Mouse (Mus musculus) neural tube, embryonic 13.5 days (tissue): Measurements from ENCODE around the gene Oxct1. TPM values are rescaled to one million over a fixed set of nuclear protein-coding genes. Genes with fewer than 3 reads are reported as not detected.
A peak's percentile ranks its signal among the peaks of the same experiment; 100 is the strongest.

Experiments used
- ATAC-seq: fragments of 200-750 bp; cut with Nextera tagmentation; 2 replicates; pipeline ENCODE4 v1.8.0; 2017; ENCODE audit warnings: low read depth, mild to moderate bottlenecking, moderate TSS enrichment, moderate library complexity
- H3K27ac ChIP-seq: fragments of 300-500 bp; sonication (generic); replicated peaks from 2 replicates; pipeline ENCODE4 v1.5.1; 2015; ENCODE audit warnings: moderate library complexity, mild to moderate bottlenecking, inconsistent platforms
- H3K27me3 ChIP-seq: fragments of 300-500 bp; sonication (generic); 2 replicates; pipeline ENCODE4 v1.6.1; 2015; ENCODE audit warnings: mild to moderate bottlenecking, inconsistent platforms
- H3K36me3 ChIP-seq: fragments of 300-500 bp; sonication (generic); 2 replicates; pipeline ENCODE4 v1.6.1; 2015; ENCODE audit warnings: mild to moderate bottlenecking, inconsistent platforms
- H3K4me1 ChIP-seq: fragments of 300-500 bp; sonication (generic); replicated peaks from 2 replicates; pipeline ENCODE4 v1.6.1; 2015; ENCODE audit warnings: inconsistent platforms
- H3K4me2 ChIP-seq: fragments of 300-500 bp; sonication (generic); 2 replicates; pipeline ENCODE4 v1.6.1; 2015; ENCODE audit warnings: inconsistent platforms, mild to moderate bottlenecking, moderate library complexity
- H3K4me3 ChIP-seq: fragments of 300-500 bp; sonication (generic); 2 replicates; pipeline ENCODE4 v1.5.1; 2015; ENCODE audit warnings: mild to moderate bottlenecking, inconsistent platforms
- H3K9ac ChIP-seq: fragments of 300-500 bp; sonication (generic); 2 replicates; pipeline ENCODE4 v1.6.1; 2015; ENCODE audit warnings: moderate library complexity, mild to moderate bottlenecking, inconsistent platforms
- H3K9me3 ChIP-seq: fragments of 300-500 bp; sonication (generic); 2 replicates; pipeline ENCODE4 v1.6.1; 2016; ENCODE audit warnings: inconsistent platforms
- WGBS: fragments of 180-500 bp; shearing (Covaris S2); methylation state at CpG from one replicate; pipeline ENCODE4 v1.1.7; 2015; 5-methylcytosine and 5-hydroxymethylcytosine counted together
- polyA plus RNA-seq: library from polyadenylated mRNA; unstranded; fragments of >200 nt; fragmentation: Nextera tagmentation; extraction: Ambion mirVana; gene quantifications from 2 replicates; pipeline ENCODE4 v1.2.1, GENCODE M21; 2015

Gene Oxct1
- polyA plus RNA-seq, 1 experiment from 2014 or later = 240 TPM

DNA sequence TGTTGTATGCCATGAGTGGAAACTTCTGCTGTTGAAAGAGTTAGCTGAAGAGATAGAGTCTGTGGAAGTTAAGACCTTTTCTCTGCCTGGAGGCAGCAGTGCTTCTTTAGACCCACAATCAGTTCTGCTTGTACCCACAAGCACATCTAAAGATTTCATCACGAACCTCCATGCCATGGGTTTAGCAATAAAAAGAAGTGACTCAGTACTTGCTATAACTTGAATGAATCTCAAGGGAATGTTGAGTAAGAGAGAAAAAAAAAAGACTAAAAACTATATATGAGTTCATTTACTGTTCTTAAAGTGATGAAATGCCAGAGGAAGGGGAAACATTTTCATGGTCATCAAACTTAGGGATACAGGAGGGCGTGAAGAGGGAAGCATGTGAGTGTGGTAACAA lies 25.6 kb upstream of the Oxct1 start:
- 87% methylated on average over 2 of the region's 2 CpGs for WGBS

DNA sequence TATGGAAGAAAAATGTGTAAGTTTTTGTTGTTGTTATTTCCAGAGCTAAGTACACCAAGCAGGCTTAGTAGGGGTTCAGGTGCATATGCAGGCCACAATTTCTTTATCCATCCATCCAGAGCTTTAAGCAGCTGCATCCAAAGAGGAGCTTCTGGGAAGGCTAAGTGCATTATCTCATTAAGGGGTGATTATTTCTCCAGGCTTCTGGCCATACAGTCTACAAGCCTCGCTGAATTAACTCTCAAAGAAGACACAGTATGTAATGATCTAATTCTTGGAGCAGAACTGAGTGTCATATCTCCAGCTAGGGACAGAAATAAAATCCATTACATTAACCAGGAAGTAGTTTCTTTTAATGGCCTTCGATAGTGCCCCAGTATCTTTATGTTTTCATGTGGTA lies 12.3 kb upstream of the Oxct1 start:
- 50% methylated on average over 2 of the region's 2 CpGs for WGBS
- Histone ChIP-seq H3K27me3 (no peaks in the 10 kb centered on the region), H3K9me3 (no peaks in the 10 kb centered on the region), H3K27ac (no peak overlapping the region), H3K36me3 (no peaks in the 10 kb centered on the region), H3K4me3 (no peak overlapping the region), H3K4me2 (no peak overlapping the region), H3K9ac (no peak overlapping the region), H3K4me1 (no peaks in the 10 kb centered on the region)
- ATAC-seq = peak; percentile 69; the same call in 1 of the 2 replicates

More for the DNA sequence above, 25.6 kb upstream of the Oxct1 start:
- peaks cover 7% of the 10 kb centered on the region for H3K9me3 ChIP-seq
- no peaks in the 10 kb centered on the region for H3K36me3 ChIP-seq
- H3K4me1 ChIP-seq = no peaks in the 10 kb centered on the region
- H3K27ac ChIP-seq = no peak overlapping the region
- no peaks in the 10 kb centered on the region for H3K27me3 ChIP-seq
- H3K4me2 ChIP-seq = no peak overlapping the region
- no peak for ATAC-seq
- no peak overlapping the region for H3K9ac ChIP-seq
- H3K4me3 ChIP-seq = no peak overlapping the region

DNA sequence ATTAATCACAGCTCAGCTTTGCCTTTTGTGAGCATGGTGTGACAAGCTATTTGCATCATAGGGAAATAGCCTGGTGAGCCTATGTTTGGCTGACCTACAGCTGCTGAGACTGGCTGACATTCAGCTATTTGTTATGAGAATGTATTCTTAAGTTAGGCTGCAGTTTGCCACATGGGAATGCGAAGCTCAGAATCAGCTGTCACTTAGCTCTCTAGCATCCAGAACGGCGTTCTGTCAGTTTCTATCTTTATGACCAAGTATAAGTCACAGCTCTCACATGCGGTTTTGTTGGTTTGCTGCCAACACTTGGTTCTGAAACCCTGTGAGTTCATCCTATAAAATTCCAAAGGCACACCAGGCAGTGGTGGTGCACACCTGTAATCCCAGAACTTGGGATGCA lies 5.5 kb upstream of the Oxct1 start:
- Histone ChIP-seq H3K9ac (no peak overlapping the region), H3K36me3 (no peaks in the 10 kb centered on the region), H3K4me2 (no peak overlapping the region), H3K4me1 (peaks cover 5% of the 10 kb centered on the region), H3K27me3 (no peaks in the 10 kb centered on the region), H3K27ac (no peak overlapping the region), H3K4me3 (no peak overlapping the region), H3K9me3 (no peaks in the 10 kb centered on the region)
- ATAC-seq = no peak
- WGBS = 71% methylated on average over 4 of the region's 4 CpGs

DNA sequence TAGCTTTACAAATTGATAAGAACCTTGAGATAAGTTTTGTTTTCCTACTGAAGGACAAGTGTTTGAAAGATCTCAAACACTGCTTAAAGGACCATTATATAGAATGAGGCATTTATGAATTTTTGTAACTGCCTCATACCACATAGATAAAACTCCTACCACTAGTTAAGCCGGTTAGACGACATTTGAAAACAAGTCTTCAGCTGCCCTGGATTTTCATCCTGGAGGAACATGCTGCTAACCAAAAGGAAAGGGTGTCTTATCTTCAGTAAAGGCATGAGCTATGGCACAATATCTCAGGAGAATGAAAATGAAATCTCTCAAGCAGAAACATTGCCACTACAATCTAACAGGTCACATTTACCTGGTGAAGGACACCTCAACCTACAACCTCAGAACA lies 2.4 kb upstream of the Oxct1 start:
- no peak overlapping the region for H3K27ac ChIP-seq
- H3K4me2 ChIP-seq = no peak overlapping the region
- ATAC-seq = no peak
- H3K36me3 ChIP-seq = no peaks in the 10 kb centered on the region
- no peak overlapping the region for H3K9ac ChIP-seq
- no peaks in the 10 kb centered on the region for H3K27me3 ChIP-seq
- H3K4me1 ChIP-seq = peaks cover 22% of the 10 kb centered on the region
- WGBS = 90% methylated on average over 2 of the region's 2 CpGs
- no peak overlapping the region for H3K4me3 ChIP-seq
- H3K9me3 ChIP-seq = no peaks in the 10 kb centered on the region

DNA sequence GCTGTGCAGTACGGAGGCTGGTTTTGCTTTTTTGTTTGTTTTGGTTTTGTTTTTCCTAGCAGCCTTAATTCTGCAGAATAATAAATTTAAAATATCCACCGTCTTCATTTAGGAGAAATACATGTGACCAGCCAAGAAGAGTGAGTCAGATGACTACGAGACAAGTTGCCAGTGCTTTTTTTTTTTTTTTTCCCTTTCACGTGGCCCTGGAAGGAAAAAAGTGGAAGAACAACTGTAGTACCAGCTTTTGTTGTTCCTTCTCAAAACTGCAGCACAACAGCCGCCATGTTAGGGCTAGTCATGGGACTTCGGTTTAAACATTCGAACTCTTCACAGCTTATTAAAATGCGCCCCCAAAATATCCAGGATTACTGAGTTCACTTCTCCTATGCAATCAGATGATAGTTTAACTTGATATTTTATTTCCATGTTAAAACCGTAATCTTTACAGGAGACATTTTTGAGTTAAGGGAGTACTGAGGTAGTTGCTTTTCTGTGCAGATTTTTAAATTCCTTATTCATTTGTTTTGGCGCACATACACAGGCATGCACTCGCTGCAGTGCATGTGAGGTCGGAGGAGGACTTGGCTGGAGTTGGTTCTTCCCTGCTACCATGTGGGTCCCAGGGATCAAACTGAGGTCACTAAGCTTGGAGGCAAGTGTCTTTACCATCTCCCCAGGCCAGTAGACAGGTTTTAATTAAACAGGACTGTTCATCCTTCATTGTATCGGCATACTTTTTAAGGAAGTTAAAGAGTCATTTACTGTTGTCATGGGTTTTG lies 1.3 kb upstream of the Oxct1 start:
- Histone ChIP-seq H3K36me3 (no peaks in the 10 kb centered on the region), H3K27me3 (no peaks in the 10 kb centered on the region), H3K27ac (no peak overlapping the region), H3K9me3 (no peaks in the 10 kb centered on the region), H3K4me1 (peaks cover 22% of the 10 kb centered on the region), H3K9ac (no peak overlapping the region), H3K4me2 (no peak overlapping the region), H3K4me3 (no peak overlapping the region)
- WGBS = 87% methylated on average over 13 of the region's 13 CpGs
- ATAC-seq = no peak

DNA sequence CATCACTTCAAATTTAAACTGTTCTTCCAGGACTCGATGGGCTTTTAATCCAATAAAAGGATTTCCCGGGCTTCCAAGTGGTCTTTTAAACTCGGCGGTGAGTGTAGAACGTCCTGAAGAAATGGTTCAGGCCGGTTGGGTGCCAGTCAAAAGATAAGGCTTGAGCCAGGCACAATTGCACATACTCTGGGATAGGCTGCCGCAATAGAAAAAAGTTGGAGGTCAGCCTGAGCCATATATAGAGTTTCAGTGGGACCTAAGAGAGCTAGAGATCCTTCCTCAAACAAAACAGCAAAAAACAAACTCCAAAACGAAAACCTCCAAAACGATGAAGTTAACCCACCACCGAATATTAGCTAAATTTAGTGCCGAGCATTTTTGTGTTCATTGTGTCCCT lies 677 bp upstream of the Oxct1 start:
- H3K9me3 ChIP-seq = no peaks in the 10 kb centered on the region
- no peak for ATAC-seq
- H3K9ac ChIP-seq = peak overlapping the region; percentile 89
- H3K4me2 ChIP-seq = peak overlapping the region; percentile 68
- WGBS = 76% methylated on average over 11 of the region's 11 CpGs
- no peaks in the 10 kb centered on the region for H3K27me3 ChIP-seq
- H3K27ac ChIP-seq = peak overlapping the region; percentile 98
- peak overlapping the region; percentile 86 for H3K4me3 ChIP-seq
- peaks cover 22% of the 10 kb centered on the region for H3K4me1 ChIP-seq
- no peaks in the 10 kb centered on the region for H3K36me3 ChIP-seq

DNA sequence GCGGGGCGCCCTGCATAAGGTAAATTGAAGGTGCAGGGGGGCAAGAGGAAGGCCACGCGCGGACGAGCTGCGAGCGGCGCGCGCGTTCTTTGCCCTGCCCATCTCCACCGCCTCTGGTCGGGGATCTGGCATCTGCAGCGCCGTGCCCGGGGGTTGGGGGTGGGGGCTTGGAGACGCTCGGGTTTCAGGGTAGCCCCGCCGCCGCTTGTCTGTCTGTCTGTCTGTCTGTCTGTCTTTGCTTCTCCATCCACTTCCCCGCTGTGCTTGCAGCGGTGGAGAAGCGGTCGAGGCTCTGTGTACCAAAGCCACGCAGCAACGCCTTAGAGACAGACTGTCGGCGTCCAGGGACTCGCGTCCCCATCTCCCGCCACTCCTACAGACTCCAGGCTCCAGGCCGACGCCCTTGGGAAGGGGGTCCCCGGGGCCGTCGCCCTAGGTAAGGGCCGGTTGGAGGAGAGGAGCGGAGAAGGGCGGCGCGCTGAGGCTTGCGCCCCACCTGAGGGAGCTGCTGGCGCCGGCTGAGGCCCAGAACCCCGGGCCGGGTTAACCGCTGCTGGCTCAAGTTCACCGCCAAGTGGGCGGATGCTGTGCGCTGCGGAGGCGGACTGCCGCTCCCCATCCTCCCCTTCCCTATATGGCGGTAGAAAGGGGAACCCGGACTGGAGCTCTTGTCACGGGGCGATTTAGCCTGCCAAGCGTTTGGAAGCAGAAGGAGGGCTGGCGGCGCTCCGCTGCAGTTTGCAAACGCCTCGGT lies 825 bp downstream of the Oxct1 start:
- peak overlapping the region; percentile 86 for H3K4me3 ChIP-seq
- H3K36me3 ChIP-seq = no peaks in the 10 kb centered on the region
- H3K27ac ChIP-seq = peak overlapping the region; percentile 98
- WGBS = under 1% methylated on average over 63 of the region's 65 CpGs
- H3K4me1 ChIP-seq = peaks cover 22% of the 10 kb centered on the region
- no peaks in the 10 kb centered on the region for H3K9me3 ChIP-seq
- peak; percentile 88 for ATAC-seq
- H3K27me3 ChIP-seq = no peaks in the 10 kb centered on the region
- peak overlapping the region; percentile 89 for H3K9ac ChIP-seq
- H3K4me2 ChIP-seq = peak overlapping the region; percentile 68

DNA sequence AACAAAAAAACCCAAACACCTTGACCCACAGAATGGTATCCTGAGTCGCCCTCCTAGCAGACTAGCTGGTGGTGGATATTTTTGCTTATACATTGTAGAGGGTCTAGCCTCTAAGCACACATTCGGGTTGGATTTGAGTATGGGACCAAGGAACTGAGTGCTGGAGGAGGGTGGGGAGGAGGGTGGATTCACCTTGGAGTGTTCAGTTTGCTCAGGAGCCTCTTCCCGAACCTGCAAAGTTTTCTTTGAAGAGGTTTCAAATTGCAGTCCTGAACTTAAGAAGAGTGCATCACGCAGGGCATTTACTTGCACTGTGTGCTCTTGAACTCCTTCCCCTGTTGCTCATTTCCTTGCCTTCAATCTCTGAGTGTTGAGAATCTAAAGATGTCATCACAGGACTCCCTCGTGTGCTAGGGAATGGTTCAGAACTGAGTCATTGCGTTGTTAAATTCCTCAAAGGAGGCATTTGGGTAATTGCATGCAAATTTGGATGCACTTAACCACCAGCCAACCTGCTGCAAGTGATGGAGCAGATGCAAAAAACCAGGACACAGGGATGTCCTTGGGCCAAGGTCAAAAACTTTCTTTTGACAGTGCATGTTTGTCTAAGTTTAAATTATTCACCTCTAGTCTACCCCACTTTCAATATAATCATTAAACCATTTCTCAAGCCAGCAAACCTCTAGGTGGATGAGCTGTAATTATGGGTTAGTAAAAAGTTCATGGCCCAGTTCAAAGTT lies 1.7 kb downstream of the Oxct1 start:
- peaks cover 27% of the 10 kb centered on the region for H3K4me1 ChIP-seq
- peak overlapping the region; percentile 86 for H3K4me3 ChIP-seq
- H3K27me3 ChIP-seq = no peaks in the 10 kb centered on the region
- peak overlapping the region; percentile 89 for H3K9ac ChIP-seq
- peak overlapping the region; percentile 98 for H3K27ac ChIP-seq
- no peaks in the 10 kb centered on the region for H3K36me3 ChIP-seq
- no peak for ATAC-seq
- H3K9me3 ChIP-seq = no peaks in the 10 kb centered on the region
- 8% methylated on average over 6 of the region's 6 CpGs for WGBS
- H3K4me2 ChIP-seq = peak overlapping the region; percentile 68

DNA sequence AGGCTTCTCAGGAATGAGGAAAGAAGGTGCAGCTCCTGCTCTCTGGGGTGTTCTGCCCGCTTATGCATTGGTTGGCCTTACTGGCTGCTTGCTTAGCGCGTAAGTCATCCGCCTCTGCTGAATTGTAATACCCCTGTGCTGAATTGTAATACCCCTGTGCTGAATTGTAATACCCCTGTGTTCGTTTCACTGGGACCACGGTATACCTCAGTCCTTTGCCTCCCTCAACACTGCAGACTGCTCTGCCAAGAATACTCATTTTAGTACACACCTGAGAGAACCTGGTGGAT lies 2.2 kb downstream of the Oxct1 start:
- H3K27ac ChIP-seq = no peak overlapping the region
- H3K4me3 ChIP-seq = no peak overlapping the region
- peaks cover 27% of the 10 kb centered on the region for H3K4me1 ChIP-seq
- H3K9me3 ChIP-seq = no peaks in the 10 kb centered on the region
- no peaks in the 10 kb centered on the region for H3K27me3 ChIP-seq
- 77% methylated on average over 6 of the region's 6 CpGs for WGBS
- ATAC-seq = no peak
- H3K36me3 ChIP-seq = no peaks in the 10 kb centered on the region
- H3K4me2 ChIP-seq = peak overlapping the region; percentile 68
- H3K9ac ChIP-seq = no peak overlapping the region

DNA sequence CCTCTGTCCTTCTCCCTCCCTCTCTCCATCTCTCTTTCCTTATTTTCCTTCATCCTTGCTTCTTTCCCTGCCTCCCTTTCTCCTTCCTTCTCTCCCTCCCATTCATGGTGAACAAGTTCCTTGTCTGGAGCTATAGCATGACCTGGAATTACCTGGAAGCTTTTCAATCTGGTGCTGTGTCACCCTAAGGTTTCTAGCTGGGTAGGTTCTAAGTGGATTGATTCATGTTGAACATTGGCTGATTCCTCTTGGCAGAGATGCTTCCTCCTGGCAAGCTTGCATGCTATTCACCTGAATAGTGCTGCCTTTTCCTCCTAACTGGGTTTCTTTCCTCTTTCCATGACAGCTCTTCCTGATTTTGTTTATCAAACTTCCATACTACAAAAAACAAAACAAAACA lies 2.8 kb downstream of the Oxct1 start:
- no peaks in the 10 kb centered on the region for H3K9me3 ChIP-seq
- H3K9ac ChIP-seq = no peak overlapping the region
- no peak overlapping the region for H3K4me2 ChIP-seq
- no peaks in the 10 kb centered on the region for H3K27me3 ChIP-seq
- ATAC-seq = no peak
- no peak overlapping the region for H3K4me3 ChIP-seq
- H3K36me3 ChIP-seq = no peaks in the 10 kb centered on the region
- H3K4me1 ChIP-seq = peaks cover 27% of the 10 kb centered on the region
- H3K27ac ChIP-seq = no peak overlapping the region

DNA sequence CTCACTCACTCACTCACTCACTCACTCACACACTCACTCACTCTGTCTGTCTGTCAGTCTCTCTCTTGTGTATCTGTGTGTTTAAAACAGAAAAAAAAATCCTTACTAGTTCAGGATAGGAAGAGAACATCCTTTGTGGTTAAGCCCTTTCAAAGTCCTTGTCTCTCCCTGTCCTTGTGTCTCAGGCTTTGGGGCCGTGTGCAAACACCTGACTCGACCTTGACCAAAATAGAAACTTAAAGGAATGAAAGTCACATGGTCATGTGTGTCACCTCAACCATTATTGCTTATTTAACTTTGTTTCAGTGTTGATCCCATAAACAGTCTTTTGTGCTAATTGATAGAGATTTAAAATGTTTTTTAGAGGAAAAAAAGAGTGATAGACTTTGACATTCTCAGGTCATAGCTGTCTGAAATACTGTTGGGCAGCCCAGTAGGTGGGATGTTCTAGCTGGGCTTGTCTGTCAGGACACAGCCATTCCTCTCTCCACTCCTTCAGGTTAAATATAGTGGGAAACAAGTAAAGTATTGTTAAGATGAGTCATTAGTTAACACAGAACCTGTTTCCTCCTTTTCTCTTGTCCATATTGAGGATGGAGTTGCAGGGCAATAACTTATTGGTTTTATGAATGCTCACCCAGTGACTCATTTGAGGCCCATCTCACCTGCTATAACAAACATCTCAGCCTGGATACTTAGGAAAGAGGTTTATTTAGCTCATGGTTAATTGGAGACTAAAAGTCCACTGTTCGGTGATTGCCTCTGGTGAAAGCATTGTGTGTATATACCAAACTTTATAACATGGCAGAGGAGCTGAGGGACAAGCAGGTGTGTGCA lies 7.2 kb downstream of the Oxct1 start:
- peaks cover 27% of the 10 kb centered on the region for H3K36me3 ChIP-seq
- WGBS = 85% methylated on average over 3 of the region's 3 CpGs

More for the DNA sequence above, 7.2 kb downstream of the Oxct1 start:
- H3K27me3 ChIP-seq = no peaks in the 10 kb centered on the region
- no peak overlapping the region for H3K4me2 ChIP-seq
- H3K4me1 ChIP-seq = peaks cover 7% of the 10 kb centered on the region
- no peak overlapping the region for H3K4me3 ChIP-seq
- H3K27ac ChIP-seq = no peak overlapping the region
- no peak for ATAC-seq
- H3K9ac ChIP-seq = no peak overlapping the region
- no peaks in the 10 kb centered on the region for H3K9me3 ChIP-seq
